Mouse (Mus musculus) hindbrain, embryonic 11.5 days (tissue): ENCODE results near the gene Emsy. TPM values are rescaled to one million over a fixed set of nuclear protein-coding genes. Genes with fewer than 3 reads are reported as not detected.

Experiments used
- ATAC-seq: fragments of 200-750 bp; cut with Nextera tagmentation; 2 replicates; pipeline ENCODE4 v1.8.0; 2017; ENCODE audit warnings: mild to moderate bottlenecking, moderate TSS enrichment, moderate library complexity; ENCODE audit not compliant: low FRiP score
- DNase-seq: peaks from one replicate; pipeline ENCODE4 v3.0.0-alpha.2; 2015; ENCODE audit warnings: low spot score
- H3K27ac ChIP-seq: fragments of 300-500 bp; sonication (generic); 2 replicates; pipeline ENCODE4 v1.5.1; 2014; ENCODE audit warnings: mild to moderate bottlenecking, low read depth, low read length
- H3K27me3 ChIP-seq: fragments of 300-500 bp; sonication (generic); 2 replicates; pipeline ENCODE4 v1.6.1; 2014; ENCODE audit warnings: mild to moderate bottlenecking, low read length, moderate library complexity, mixed read lengths; ENCODE audit not compliant: control insufficient read depth, insufficient read depth
- H3K36me3 ChIP-seq: fragments of 300-500 bp; sonication (generic); 2 replicates; pipeline ENCODE4 v1.6.1; 2014; ENCODE audit warnings: mild to moderate bottlenecking, low read length, moderate library complexity, mixed read lengths; ENCODE audit not compliant: control insufficient read depth, insufficient read depth
- H3K4me1 ChIP-seq: fragments of 300-500 bp; sonication (generic); replicated peaks from 2 replicates; pipeline ENCODE4 v1.6.1; 2014; ENCODE audit warnings: low read length, mixed read lengths; ENCODE audit not compliant: control insufficient read depth, insufficient read depth
- H3K4me2 ChIP-seq: fragments of 300-500 bp; sonication (generic); replicated peaks from 2 replicates; pipeline ENCODE4 v1.6.1; 2014; ENCODE audit warnings: mild to moderate bottlenecking, low read depth, low read length
- H3K4me3 ChIP-seq: fragments of 300-500 bp; sonication (generic); 2 replicates; pipeline ENCODE4 v1.5.1; 2014; ENCODE audit warnings: low read depth, low read length
- H3K9ac ChIP-seq: fragments of 300-500 bp; sonication (generic); 2 replicates; pipeline ENCODE4 v1.6.1; 2014; ENCODE audit warnings: low read depth, low read length
- H3K9me3 ChIP-seq: fragments of 300-500 bp; sonication (generic); 2 replicates; pipeline ENCODE4 v1.6.1; 2016; ENCODE audit warnings: low read length; ENCODE audit not compliant: control insufficient read depth
- WGBS: fragments of 180-500 bp; shearing (Covaris S2); extraction: QIAGEN DNeasy Blood & Tissue Kit; methylation state at CpG from one replicate; pipeline ENCODE4 v1.1.7; 2014; 5-methylcytosine and 5-hydroxymethylcytosine counted together
- polyA plus RNA-seq: library from polyadenylated mRNA; unstranded; fragments of >200 nt; fragmentation: Nextera tagmentation; extraction: Ambion mirVana; gene quantifications from 2 replicates; pipeline ENCODE4 v1.2.1, GENCODE M21; 2014

The Emsy gene
- polyA plus RNA-seq, 1 experiment from 2014 or later = 66.0 TPM

GRCm38 (mm10) chr7:98537967-98538573 is 118.5 kb downstream of the Emsy start:
- peaks cover 5% of the 10 kb centered on the region; the same call in 1 of the 2 replicates for H3K4me1 ChIP-seq
- H3K4me3 ChIP-seq = no peak overlapping the region
- no peak for ATAC-seq
- DNase-seq = peak; percentile 24
- H3K9me3 ChIP-seq = no peaks in the 10 kb centered on the region
- WGBS = 31% methylated on average over 8 of the region's 8 CpGs
- no peak overlapping the region for H3K9ac ChIP-seq
- no peak overlapping the region for H3K4me2 ChIP-seq
- H3K36me3 ChIP-seq = no peaks in the 10 kb centered on the region
- H3K27ac ChIP-seq = no peak overlapping the region
- H3K27me3 ChIP-seq = no peaks in the 10 kb centered on the region

- Histone ChIP-seq H3K27me3 (no peaks in the 10 kb centered on the region), H3K9ac (no peak overlapping the region), H3K4me3 (no peak overlapping the region), H3K4me2 (no peak overlapping the region), H3K9me3 (no peaks in the 10 kb centered on the region), H3K36me3 (no peaks in the 10 kb centered on the region), H3K27ac (no peak overlapping the region), H3K4me1 (peaks cover 5% of the 10 kb centered on the region; the same call in 1 of the 2 replicates)
- peak; percentile 30 for DNase-seq
- ATAC-seq = no peak
- WGBS = 40% methylated on average over 10 of the region's 10 CpGs
Measured at GRCm38 (mm10) chr7:98537210-98537966, 119.2 kb downstream of the Emsy start.

Other genes starting within 250 kb of the Emsy start
- gene Gucy2d, start 216.4 kb downstream of the Emsy start, polyA plus RNA-seq = not detected in 2 replicates
- 3.1 and 3.3 TPM in 2 replicates for gene Lrrc32, start 167.5 kb downstream of the Emsy start, polyA plus RNA-seq
- gene Thap12, start 46.3 kb upstream of the Emsy start, polyA plus RNA-seq = 71.6 and 88.1 TPM in 2 replicates
- 3.0 and 3.5 TPM in 2 replicates for gene Wnt11, start 178.3 kb upstream of the Emsy start, polyA plus RNA-seq